Mouse (Mus musculus): ENCODE measurements around the gene Gtf2ird1. TPM values are rescaled to one million over a fixed set of nuclear protein-coding genes. Genes with fewer than 3 reads are reported as not detected.
"Not testable (repeated sequence)": the region's sequence is repeated elsewhere in the genome, so short reads cannot be mapped to it uniquely, and the experiment has no call there.

The Gtf2ird1 gene
- total RNA-seq, 2 experiments from 2014 or later: 46.9 to 47.0 TPM

DNA sequence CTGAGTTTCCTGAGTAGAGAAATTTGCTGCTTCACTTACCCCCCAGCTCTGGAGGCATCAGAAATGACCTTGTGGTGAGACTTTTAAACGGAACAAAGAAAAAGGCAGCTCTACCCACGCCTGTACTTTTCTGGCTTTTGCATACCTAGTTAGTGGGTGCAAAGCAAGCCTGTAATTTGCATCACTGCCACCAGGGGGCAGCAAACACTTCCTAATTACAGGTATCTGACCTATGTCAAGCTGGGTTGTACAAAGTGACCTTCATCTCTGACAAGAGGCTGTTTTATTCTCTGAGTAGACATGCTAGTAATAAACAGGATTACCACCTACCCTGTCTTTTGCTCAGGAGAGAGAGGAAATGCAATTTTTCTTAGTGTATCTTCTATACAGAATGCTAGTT, 71.4 kb downstream of the Gtf2ird1 start:
- TF ChIP-seq CTCF (IDR thresholded peaks at IDR 0.05): peak; percentile 88
- no peak overlapping the region for H3K27ac ChIP-seq
- intact Hi-C loops (cut with DNase I): loop anchor here (1.0 to 10.0 kb wide), 2 partner anchors 101 to 200 kb away; partner anchors contain the start of gene Rfc2
- H3K4me3 ChIP-seq: no peak overlapping the region
- peak; percentile 31 to 49 for DNase-seq (ENCODE audit: extremely low spot score in 1 of 2, low spot score in 2 of 2)

DNA sequence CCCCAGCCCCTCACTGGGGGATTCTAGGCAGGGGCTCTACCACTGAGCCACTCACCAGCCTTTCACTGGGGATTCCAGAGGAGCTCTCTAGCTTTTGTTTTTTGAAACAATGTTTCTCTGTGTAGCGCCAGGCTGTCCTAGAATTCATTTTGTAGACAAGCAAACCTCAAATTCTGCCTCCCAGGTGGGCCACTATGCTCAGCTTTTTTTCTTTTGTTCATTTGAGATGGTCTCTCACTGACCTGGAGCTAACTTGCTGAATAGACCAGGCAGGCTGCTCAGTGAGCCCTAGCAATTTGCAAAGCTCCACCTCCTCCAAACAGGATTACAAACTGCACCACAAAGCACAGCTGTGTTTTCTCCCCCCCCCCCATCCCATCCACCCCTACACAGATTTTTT, 81.3 kb downstream of the Gtf2ird1 start:
- no peak for TF ChIP-seq CTCF (IDR thresholded peaks at IDR 0.05)
- no peak for DNase-seq (ENCODE audit: extremely low spot score in 1 of 2, low spot score in 2 of 2)
- intact Hi-C loops (cut with DNase I): no loop called here
- H3K27ac ChIP-seq: no peak overlapping the region
- no peak overlapping the region for H3K4me3 ChIP-seq

DNA sequence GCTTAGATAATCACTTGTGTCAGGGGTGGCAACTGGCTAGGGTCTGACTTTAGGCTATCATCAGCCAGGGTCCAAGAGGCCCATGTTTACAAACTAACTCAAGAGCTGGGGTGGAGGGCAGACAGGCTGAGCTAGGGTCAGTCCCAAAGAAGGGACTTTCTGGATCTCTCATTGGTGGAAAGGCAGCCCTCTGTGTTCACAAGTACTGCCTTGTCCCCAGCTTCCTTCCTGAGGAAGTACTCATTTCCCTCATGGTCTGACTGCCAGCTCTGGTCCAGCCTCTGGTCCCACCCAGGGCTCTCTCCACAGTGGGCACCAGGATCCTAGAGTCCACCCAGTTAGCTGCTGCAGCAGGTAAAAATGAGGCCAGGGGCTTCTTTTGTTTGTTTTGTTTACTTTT, 82.0 kb downstream of the Gtf2ird1 start:
- no peak for DNase-seq (ENCODE audit: extremely low spot score in 1 of 2, low spot score in 2 of 2)
- TF ChIP-seq CTCF (IDR thresholded peaks at IDR 0.05): no peak
- peak overlapping the region; percentile 70 for H3K27ac ChIP-seq
- intact Hi-C loops (cut with DNase I): loop anchor here (1.0 kb wide), 1 partner anchor 112 kb away; no protein-coding TSS in a partner anchor
- H3K4me3 ChIP-seq: no peak overlapping the region

DNA sequence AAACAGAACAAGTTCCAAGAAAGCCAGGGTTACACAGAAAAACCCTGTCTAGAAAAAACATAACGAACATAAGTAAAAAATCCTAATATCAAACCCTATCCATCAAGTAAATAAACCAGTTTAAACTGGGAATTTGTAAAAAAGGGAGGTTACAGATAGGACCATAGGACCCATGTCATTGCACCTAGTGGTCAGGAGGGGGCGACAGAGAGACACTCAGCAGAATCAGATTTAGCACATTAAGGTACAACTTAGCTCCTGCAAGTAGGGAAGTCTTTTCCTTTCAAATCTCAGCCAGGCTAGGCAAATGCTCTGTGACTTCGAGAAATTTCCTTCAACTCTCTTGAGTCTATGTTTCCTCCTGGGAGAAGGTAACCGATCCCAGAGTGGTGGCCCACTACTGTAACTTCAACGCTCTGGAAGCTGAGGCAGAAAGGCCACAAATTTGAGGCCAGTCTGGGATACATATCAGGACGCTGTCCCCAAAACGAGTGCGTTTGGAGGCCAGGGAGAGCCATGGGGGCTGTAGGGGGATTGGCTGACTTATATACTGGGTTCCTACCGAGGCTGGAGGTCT, 82.5 kb downstream of the Gtf2ird1 start:
- peak overlapping the region; percentile 70 for H3K27ac ChIP-seq
- peak; percentile 41 to 46 for DNase-seq (ENCODE audit: extremely low spot score in 1 of 2, low spot score in 2 of 2)
- TF ChIP-seq CTCF (IDR thresholded peaks at IDR 0.05): peak; percentile 98
- intact Hi-C loops (cut with DNase I): loop anchor here (1.0 kb wide), 1 partner anchor 112 kb away; no protein-coding TSS in a partner anchor
- no peak overlapping the region for H3K4me3 ChIP-seq

DNA sequence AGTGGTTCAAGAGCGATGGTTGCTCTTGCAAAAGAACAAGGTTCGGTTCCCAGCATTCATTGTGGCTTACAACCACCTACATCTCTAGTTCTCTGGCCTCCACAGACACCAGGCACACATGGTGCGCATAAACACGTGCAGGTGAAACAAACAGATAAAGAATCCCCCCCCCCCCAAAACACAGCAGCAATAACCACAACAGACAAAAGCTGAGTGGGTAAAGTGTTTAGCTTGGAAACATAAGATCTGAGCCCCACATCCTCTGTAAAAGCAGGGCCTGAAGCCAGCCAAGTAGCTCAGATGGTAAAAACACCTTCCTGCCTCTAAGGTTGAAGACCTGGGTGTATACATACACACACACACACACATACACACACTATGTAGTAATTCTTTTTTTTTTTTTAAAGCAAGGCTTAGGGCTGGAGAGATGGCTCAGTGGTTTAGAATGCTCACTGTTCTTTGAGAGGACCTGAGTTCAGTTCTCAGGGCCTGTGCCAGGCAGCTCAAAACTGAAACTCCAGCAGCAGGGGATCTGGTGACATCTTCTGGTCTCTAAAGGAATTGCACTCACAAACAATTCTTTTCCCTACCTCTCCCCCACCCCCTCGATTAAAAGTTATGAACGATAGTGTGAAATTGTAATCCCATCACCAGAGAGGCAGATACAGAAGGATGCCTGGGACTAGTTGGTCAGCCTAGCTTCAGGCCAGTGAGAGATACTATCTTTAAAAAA, 83.4 kb downstream of the Gtf2ird1 start:
- peak; percentile 45 for TF ChIP-seq CTCF (IDR thresholded peaks at IDR 0.05)
- DNase-seq (ENCODE audit: extremely low spot score in 1 of 2, low spot score in 2 of 2): no peak
- intact Hi-C loops (cut with DNase I): no loop called here
- no peak overlapping the region for H3K27ac ChIP-seq
- H3K4me3 ChIP-seq: no peak overlapping the region

DNA sequence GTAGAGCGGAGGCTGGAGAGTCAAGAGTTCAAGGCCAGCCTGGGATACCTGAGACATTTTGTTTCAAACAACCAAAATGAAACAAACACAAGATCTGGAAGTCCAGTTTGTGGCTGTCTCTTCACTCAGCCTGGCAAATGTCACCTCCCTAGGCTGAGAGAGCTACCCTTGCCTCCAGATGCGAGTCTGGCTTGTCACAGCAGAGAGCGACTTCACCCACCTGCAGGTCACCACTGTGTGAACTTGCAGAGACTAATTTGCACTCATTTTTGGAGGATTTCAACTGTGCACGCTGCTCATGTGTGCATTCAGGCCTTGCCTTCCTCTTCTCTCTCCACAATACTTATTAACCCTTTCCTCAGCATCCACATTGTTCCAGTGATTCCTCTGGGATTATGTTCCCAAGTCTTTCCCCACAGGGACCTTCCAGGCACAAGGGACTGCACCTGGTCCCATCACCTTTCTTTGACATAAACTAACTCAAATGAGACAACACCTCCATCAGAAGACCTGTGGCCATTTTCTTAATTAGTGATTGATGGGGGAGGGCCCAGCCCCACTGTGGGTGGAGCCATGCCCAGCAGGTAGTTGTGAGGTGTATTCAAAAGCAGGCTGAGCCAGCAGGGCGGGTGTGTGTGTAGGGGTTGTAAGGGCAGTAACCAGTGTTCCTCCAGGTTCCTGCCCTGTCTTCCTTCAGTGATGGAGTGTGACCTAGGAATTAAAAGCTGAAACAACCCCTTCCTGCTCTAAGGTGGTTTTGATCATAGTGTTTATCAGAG, 84.8 kb downstream of the Gtf2ird1 start:
- intact Hi-C loops (cut with DNase I): no loop called here
- TF ChIP-seq CTCF (IDR thresholded peaks at IDR 0.05): no peak
- no peak for DNase-seq (ENCODE audit: extremely low spot score in 1 of 2, low spot score in 2 of 2)
- no peak overlapping the region for H3K27ac ChIP-seq
- H3K4me3 ChIP-seq: no peak overlapping the region

DNA sequence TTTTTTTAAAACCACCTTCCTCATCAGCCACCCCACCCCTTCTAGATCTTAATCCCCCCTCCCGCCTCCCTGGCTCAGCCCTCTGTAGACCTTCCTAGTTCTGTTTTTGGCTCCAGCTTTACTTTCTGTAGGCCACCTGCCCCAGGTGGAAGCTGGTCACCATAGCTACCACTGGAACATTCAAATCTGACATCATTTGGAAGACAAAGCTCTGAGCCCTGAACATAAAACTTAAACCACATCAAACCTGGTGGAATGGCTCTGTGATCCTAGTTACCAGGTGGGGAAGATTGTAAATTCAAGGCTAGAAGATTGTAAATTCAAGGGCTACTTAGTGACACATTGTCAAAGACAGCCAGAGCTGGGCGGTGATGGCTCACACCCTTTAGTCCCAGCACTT, 85.7 kb downstream of the Gtf2ird1 start:
- TF ChIP-seq CTCF (IDR thresholded peaks at IDR 0.05): no peak
- DNase-seq (ENCODE audit: extremely low spot score in 1 of 2, low spot score in 2 of 2): no peak
- intact Hi-C loops (cut with DNase I): no loop called here

DNA sequence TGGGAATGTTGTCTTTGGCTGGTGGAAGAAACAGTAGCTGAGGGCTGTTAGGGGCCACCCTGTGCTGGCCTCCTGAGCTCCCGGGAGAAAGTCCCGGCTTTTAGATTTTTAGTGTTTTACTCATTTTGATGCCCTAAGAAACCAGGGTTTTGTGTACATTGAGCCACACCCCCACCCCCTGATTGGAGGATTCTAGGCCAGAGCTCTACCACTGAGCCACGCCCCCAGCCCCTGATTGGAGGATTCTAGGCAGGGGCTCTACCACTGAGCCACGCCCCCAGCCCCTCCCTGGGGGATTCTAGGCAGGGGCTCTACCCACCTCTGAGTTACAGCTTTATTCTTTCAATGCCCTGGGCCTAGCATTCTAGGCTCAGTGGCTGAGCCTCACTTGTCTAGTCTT, 97.4 kb downstream of the Gtf2ird1 start:
- no peak for TF ChIP-seq CTCF (IDR thresholded peaks at IDR 0.05)
- intact Hi-C loops (cut with DNase I): no loop called here
- no peak overlapping the region for H3K27ac ChIP-seq
- no peak overlapping the region for H3K4me3 ChIP-seq
- DNase-seq (ENCODE audit: extremely low spot score in 1 of 2, low spot score in 2 of 2): no peak

More for the DNA sequence above, 85.7 kb downstream of the Gtf2ird1 start:
- H3K4me3 ChIP-seq: no peak overlapping the region
- H3K27ac ChIP-seq: no peak overlapping the region

DNA sequence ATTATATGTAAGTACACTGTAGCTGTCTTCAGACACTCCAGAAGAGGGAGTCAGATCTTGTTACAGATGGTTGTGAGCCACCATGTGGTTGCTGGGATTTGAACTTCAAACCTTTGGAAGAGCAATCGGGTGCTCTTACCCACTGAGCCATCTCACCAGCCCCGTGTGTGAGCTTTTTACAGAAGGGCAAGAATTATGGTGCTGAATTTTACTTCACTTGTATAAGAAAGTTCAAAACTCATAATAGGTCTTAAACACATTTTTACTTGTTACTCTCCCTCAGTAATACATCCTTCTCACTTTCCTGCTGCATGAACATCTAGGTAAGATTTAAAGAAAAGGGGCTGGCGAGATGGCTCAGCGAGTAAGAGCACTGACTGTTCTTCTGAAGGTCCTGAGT, 101.1 kb downstream of the Gtf2ird1 start:
- intact Hi-C loops (cut with DNase I); DNase-seq (ENCODE audit: extremely low spot score in 1 of 2, low spot score in 2 of 2); H3K27ac ChIP-seq; H3K4me3 ChIP-seq: not testable (repeated sequence)

DNA sequence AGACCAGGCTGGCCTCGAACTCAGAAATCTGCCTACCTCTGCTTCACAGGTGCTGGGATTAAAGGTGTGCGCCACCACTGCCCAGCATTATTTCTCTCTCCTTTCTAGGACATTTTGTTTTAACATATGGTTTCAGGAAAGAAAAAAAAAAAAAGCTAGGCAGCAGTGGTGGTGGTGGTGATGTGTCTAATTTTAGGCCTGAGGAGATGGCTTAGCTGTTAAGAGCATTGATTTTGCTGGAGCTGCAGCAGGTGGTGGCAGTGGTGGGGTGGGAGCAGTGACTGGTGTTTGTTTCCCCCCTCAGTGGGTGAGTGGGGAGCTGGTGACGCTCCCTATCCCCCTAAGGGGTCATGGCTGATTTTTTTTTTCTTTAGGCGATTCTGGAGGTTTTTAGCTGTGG, 103.4 kb downstream of the Gtf2ird1 start:
- no peak overlapping the region for H3K4me3 ChIP-seq
- TF ChIP-seq CTCF (IDR thresholded peaks at IDR 0.05): no peak
- peak overlapping the region; percentile 75 for H3K27ac ChIP-seq
- DNase-seq (ENCODE audit: extremely low spot score in 1 of 2, low spot score in 2 of 2): no peak
- intact Hi-C loops (cut with DNase I): no loop called here

DNA sequence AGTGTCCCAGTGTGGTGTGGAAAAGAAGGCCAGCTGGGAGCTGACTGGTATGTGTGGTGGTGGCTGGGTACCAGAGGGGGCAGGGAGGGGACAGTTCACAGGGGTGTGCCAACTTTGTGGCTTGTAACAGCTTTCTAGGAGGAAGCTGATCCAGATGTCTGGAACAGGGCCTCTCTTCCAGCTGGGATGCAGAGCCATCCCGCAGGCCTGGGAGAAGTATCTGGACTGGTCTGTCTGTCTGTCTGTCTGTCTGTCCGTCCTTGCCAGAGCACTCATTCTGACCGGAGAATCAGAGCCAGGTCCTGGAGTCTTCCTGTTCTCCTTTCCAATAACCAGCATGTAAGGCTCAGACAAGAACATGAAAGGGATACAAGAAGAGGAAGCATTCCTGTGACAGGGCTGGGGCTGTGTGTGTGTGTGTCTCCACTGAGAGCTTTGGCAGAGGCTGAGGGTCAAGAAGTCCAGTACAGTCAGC, 104.0 kb downstream of the Gtf2ird1 start:
- Histone ChIP-seq H3K27ac (peak overlapping the region; percentile 75), H3K4me3 (no peak overlapping the region)
- intact Hi-C loops (cut with DNase I): no loop called here
- TF ChIP-seq CTCF (IDR thresholded peaks at IDR 0.05): no peak
- DNase-seq (ENCODE audit: extremely low spot score in 1 of 2, low spot score in 2 of 2): no peak

DNA sequence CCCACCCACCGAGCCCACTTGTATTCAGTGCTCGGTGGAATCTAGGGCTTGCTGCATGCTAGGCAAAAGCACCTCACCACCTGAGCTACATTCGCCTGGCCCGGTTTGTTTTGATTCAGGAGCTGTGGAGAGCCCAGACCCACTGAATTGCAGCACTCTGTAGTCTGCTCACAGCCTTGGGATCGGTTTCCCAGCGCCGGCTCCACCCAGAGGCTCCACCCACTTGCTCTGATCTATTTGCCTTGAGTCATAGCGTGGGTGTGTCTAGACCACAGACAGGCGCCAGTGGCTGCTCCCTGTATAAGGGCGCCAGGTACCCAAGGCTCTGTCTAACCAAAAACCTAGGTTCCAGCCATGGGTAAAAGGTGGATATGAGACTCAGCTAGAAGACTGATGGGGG, 105.9 kb downstream of the Gtf2ird1 start:
- intact Hi-C loops (cut with DNase I): no loop called here
- no peak for TF ChIP-seq CTCF (IDR thresholded peaks at IDR 0.05)
- H3K4me3 ChIP-seq: no peak overlapping the region
- DNase-seq (ENCODE audit: extremely low spot score in 1 of 2, low spot score in 2 of 2): peak; percentile 45 to 57
- H3K27ac ChIP-seq: peak overlapping the region; percentile 63; the same call in 1 of the 2 replicates
